Mouse (Mus musculus) MEL (cell line): ENCODE data around the gene Reln. TPM values are rescaled to one million over a fixed set of nuclear protein-coding genes. Genes with fewer than 3 reads are reported as not detected.

Experiments used
- DNase-seq: peaks from one replicate; pipeline ENCODE4 v3.0.0; 2011; ENCODE audit warnings: low read depth, low spot score
- H3K27ac ChIP-seq: 2 replicates; pipeline ENCODE4 v1.5.1; 2012; ENCODE audit warnings: low read depth, mild to moderate bottlenecking, control low read depth, low read length, moderate library complexity; ENCODE audit not compliant: control insufficient read depth
- H3K27me3 ChIP-seq, 2 experiments: fragments of 150-350 bp in 1 of 2; sonication (generic) in 1 of 2; 2 replicates each; pipeline ENCODE4 v1.6.1; 2012; ENCODE audit warnings: low read length in 2 of 2, mild to moderate bottlenecking in 2 of 2, improper control_type of control experiment in 1 of 2, moderate library complexity in 1 of 2; ENCODE audit not compliant: insufficient read depth in 2 of 2, control insufficient read depth in 1 of 2
- H3K36me3 ChIP-seq, 2 experiments: 2 replicates each; pipeline ENCODE4 v1.6.1; 2012 to 2014; ENCODE audit warnings: low read length in 2 of 2, improper control_type of control experiment in 1 of 2, inconsistent platforms in 1 of 2, mild to moderate bottlenecking in 1 of 2; ENCODE audit not compliant: insufficient read depth in 2 of 2, control insufficient read depth in 1 of 2
- H3K4me1 ChIP-seq, 2 experiments: fragments of 150-350 bp in 1 of 2; sonication (generic) in 1 of 2; 2 replicates each; pipeline ENCODE4 v1.6.1; 2012; ENCODE audit warnings: low read length in 2 of 2, improper control_type of control experiment in 1 of 2, mild to moderate bottlenecking in 1 of 2; ENCODE audit not compliant: insufficient read depth in 2 of 2, control insufficient read depth in 1 of 2
- H3K4me3 ChIP-seq, 2 experiments: fragments of 150-350 bp in 1 of 2; sonication (generic) in 1 of 2; 2 replicates each; pipeline ENCODE4 v1.5.1; 2012; ENCODE audit warnings: low read depth in 2 of 2, low read length in 2 of 2, mild to moderate bottlenecking in 2 of 2, moderate library complexity in 2 of 2, control low read depth in 1 of 2, improper control_type of control experiment in 1 of 2; ENCODE audit not compliant: control insufficient read depth in 1 of 2, insufficient read depth in 1 of 2
- H3K79me2 ChIP-seq: 2 replicates; pipeline ENCODE4 v1.6.1; 2012; ENCODE audit warnings: mild to moderate bottlenecking, low read length, moderate library complexity; ENCODE audit not compliant: control insufficient read depth, poor library complexity, insufficient read depth
- H3K9ac ChIP-seq: 2 replicates; pipeline ENCODE4 v1.6.1; 2012; ENCODE audit warnings: low read depth, mild to moderate bottlenecking, control low read depth, low read length, moderate library complexity; ENCODE audit not compliant: control insufficient read depth, poor library complexity, severe bottlenecking
- H3K9me3 ChIP-seq: fragments of 150-350 bp; sonication (generic); replicated peaks from 2 replicates; pipeline ENCODE4 v1.6.1; 2012; ENCODE audit warnings: mild to moderate bottlenecking, low read length, improper control_type of control experiment, moderate library complexity; ENCODE audit not compliant: insufficient read depth
- BHLHE40 ChIP-seq: IDR thresholded peaks from 2 replicates; pipeline ENCODE4 v1.6.1; 2012; ENCODE audit warnings: low read depth, mild to moderate bottlenecking, inconsistent platforms, low read length, improper control_type of control experiment, borderline replicate concordance
- CHD1 ChIP-seq: IDR thresholded peaks from 2 replicates; pipeline ENCODE4 v1.6.1; 2012; ENCODE audit warnings: low read depth, mild to moderate bottlenecking, inconsistent platforms, low read length, improper control_type of control experiment
- CHD2 ChIP-seq: IDR thresholded peaks from 2 replicates; pipeline ENCODE4 v1.6.1; 2011; ENCODE audit warnings: low read length, improper control_type of control experiment
- CTCF ChIP-seq, 3 experiments: IDR thresholded peaks in 2 of 3; conservative IDR thresholded peaks in 1 of 3; 2 replicates each; pipeline ENCODE4 v1.5.1; 2011 to 2012; ENCODE audit warnings: low read length in 3 of 3, low read depth in 2 of 3, mild to moderate bottlenecking in 2 of 3, improper control_type of control experiment in 1 of 3, inconsistent platforms in 1 of 3, mixed read lengths in 1 of 3, moderate library complexity in 1 of 3; ENCODE audit not compliant: control insufficient read depth in 1 of 3, insufficient read depth in 1 of 3, poor library complexity in 1 of 3, severe bottlenecking in 1 of 3
- E2F4 ChIP-seq: IDR thresholded peaks from 2 replicates; pipeline ENCODE4 v1.6.1; 2011; ENCODE audit warnings: low read depth, low read length, improper control_type of control experiment, borderline replicate concordance
- EP300 ChIP-seq, 2 experiments: IDR thresholded peaks; 2 replicates each; pipeline ENCODE4 v1.6.1; 2011; ENCODE audit warnings: improper control_type of control experiment in 2 of 2, low read length in 2 of 2, low read depth in 1 of 2, mild to moderate bottlenecking in 1 of 2
- GATA1 ChIP-seq: IDR thresholded peaks from 2 replicates; pipeline ENCODE4 v1.6.1; 2011; ENCODE audit warnings: low read depth, low read length, improper control_type of control experiment
- HCFC1 ChIP-seq: IDR thresholded peaks from 2 replicates; pipeline ENCODE4 v1.6.1; 2012; ENCODE audit warnings: low read depth, mild to moderate bottlenecking, inconsistent platforms, low read length, improper control_type of control experiment, moderate library complexity
- JUND ChIP-seq: IDR thresholded peaks from 2 replicates; pipeline ENCODE4 v1.6.1; 2011; ENCODE audit warnings: low read depth, mild to moderate bottlenecking, improper control_type of control experiment, low read length
- KAT2A ChIP-seq: conservative IDR thresholded peaks from 2 replicates; pipeline ENCODE4 v1.6.1; 2012; ENCODE audit warnings: low read depth, low read length, improper control_type of control experiment, inconsistent platforms
- MAZ ChIP-seq: IDR thresholded peaks from 2 replicates; pipeline ENCODE4 v1.6.1; 2012; ENCODE audit warnings: low read depth, mild to moderate bottlenecking, inconsistent platforms, low read length, improper control_type of control experiment
- MEF2A ChIP-seq: IDR thresholded peaks from 2 replicates; pipeline ENCODE4 v1.6.1; 2014; ENCODE audit warnings: low read depth, mild to moderate bottlenecking, inconsistent platforms, low read length, improper control_type of control experiment; ENCODE audit not compliant: poor library complexity, insufficient replicate concordance, severe bottlenecking; ENCODE audit errors: extremely low read depth
- MYC ChIP-seq: IDR thresholded peaks from 2 replicates; pipeline ENCODE4 v1.6.1; 2011; ENCODE audit warnings: low read depth, mild to moderate bottlenecking, low read length, improper control_type of control experiment, moderate library complexity
- POLR2AphosphoS5 ChIP-seq: IDR thresholded peaks from 2 replicates; pipeline ENCODE4 v1.6.1; 2012; ENCODE audit warnings: low read depth, borderline replicate concordance, mild to moderate bottlenecking, inconsistent platforms, low read length, moderate library complexity, mixed read lengths
- RCOR1 ChIP-seq: IDR thresholded peaks from 2 replicates; pipeline ENCODE4 v1.6.1; 2012; ENCODE audit warnings: low read depth, mild to moderate bottlenecking, inconsistent platforms, low read length, improper control_type of control experiment
- SMC3 ChIP-seq: IDR thresholded peaks from 2 replicates; pipeline ENCODE4 v1.6.1; 2011; ENCODE audit warnings: low read depth, low read length, improper control_type of control experiment
- TAL1 ChIP-seq: IDR thresholded peaks from 2 replicates; pipeline ENCODE4 v1.6.1; 2012; ENCODE audit warnings: mild to moderate bottlenecking, inconsistent platforms, low read length, moderate library complexity, mixed read lengths
- TBP ChIP-seq: IDR thresholded peaks from 2 replicates; pipeline ENCODE4 v1.8.0; 2011; ENCODE audit warnings: low read depth, low read length, improper control_type of control experiment
- UBTF ChIP-seq: IDR thresholded peaks from 2 replicates; pipeline ENCODE4 v1.6.1; 2012; ENCODE audit warnings: low read depth, mild to moderate bottlenecking, inconsistent platforms, low read length, improper control_type of control experiment, moderate library complexity, borderline replicate concordance; ENCODE audit not compliant: insufficient read depth
- ZMIZ1 ChIP-seq: IDR thresholded peaks from 2 replicates; pipeline ENCODE4 v1.6.1; 2012; ENCODE audit warnings: low read depth, mild to moderate bottlenecking, inconsistent platforms, low read length, improper control_type of control experiment, moderate library complexity
- ZNF384 ChIP-seq: IDR thresholded peaks from 2 replicates; pipeline ENCODE4 v1.6.1; 2012; ENCODE audit warnings: low read depth, mild to moderate bottlenecking, inconsistent platforms, low read length, improper control_type of control experiment
- polyA plus RNA-seq, 2 experiments: library from polyadenylated mRNA; stranded (reverse) in 1 of 2; unstranded in 1 of 2; fragments of >175 nt in 1 of 2; fragments of >200 nt in 1 of 2; gene quantifications; 2 replicates each; pipeline versions ENCODE4 v1.2.1 to v1.2.4; 2012; ENCODE audit warnings: low replicate concordance in 2 of 2, low read depth in 1 of 2; ENCODE audit not compliant: insufficient read length in 2 of 2, insufficient read depth in 1 of 2, missing spikeins in 1 of 2
- total RNA-seq: library from RNA; depleted of rRNA; stranded (reverse); fragments of 300-350 nt; gene quantifications from 2 replicates; pipeline ENCODE4 v1.2.3, GENCODE M21; 2012

Reln gene
- total and polyA plus RNA-seq, 3 experiments, result not detected

GRCm38 (mm10) chr5:22307072-22307471, 37.4 kb downstream of the Reln start:
- H3K9ac ChIP-seq, result no peak overlapping the region
- TF ChIP-seq MYC (no peak), CHD1 (no peak), SMC3 (no peak), JUND (no peak), CHD2 (no peak), KAT2A (no peak), HCFC1 (no peak), CTCF (IDR thresholded peaks at IDR 0.05 in 2 of 3, conservative IDR thresholded peaks at IDR 0.05 in 1 of 3; ENCODE audit: control insufficient read depth in 1 of 3, insufficient read depth in 1 of 3, low read depth in 2 of 3, low read length in 3 of 3, poor library complexity in 1 of 3, severe bottlenecking in 1 of 3) (no peak), TBP (no peak), POLR2AphosphoS5 (no peak), E2F4 (no peak), MAZ (no peak), ZNF384 (no peak), TAL1 (no peak), MEF2A (no peak), BHLHE40 (no peak), UBTF (no peak), ZMIZ1 (no peak), GATA1 (no peak), EP300 (IDR thresholded peaks at IDR 0.05; ENCODE audit: low read depth in 1 of 2, low read length in 2 of 2) (no peak)
- DNase-seq, result no peak

GRCm38 (mm10) chr5:22303709-22304108, 40.8 kb downstream of the Reln start:
- Histone ChIP-seq H3K9ac (no peak overlapping the region), H3K27me3 (no peaks in the 10 kb centered on the region), H3K27ac (no peak overlapping the region), H3K4me1 (no peaks in the 10 kb centered on the region), H3K79me2 (no peaks in the 10 kb centered on the region), H3K4me3 (no peak overlapping the region), H3K9me3 (no peaks in the 10 kb centered on the region), H3K36me3 (no peaks in the 10 kb centered on the region)
- no peak for DNase-seq
- no peak for TF ChIP-seq EP300 (IDR thresholded peaks at IDR 0.05; ENCODE audit: low read depth in 1 of 2, low read length in 2 of 2)
- no peak for TF ChIP-seq RCOR1

More at GRCm38 (mm10) chr5:22307072-22307471, 37.4 kb downstream of the Reln start:
- H3K36me3 ChIP-seq, result no peaks in the 10 kb centered on the region
- no peaks in the 10 kb centered on the region for H3K79me2 ChIP-seq
- H3K4me3 ChIP-seq, result no peak overlapping the region
- H3K4me1 ChIP-seq, result no peaks in the 10 kb centered on the region
- H3K9me3 ChIP-seq, result no peaks in the 10 kb centered on the region
- no peak overlapping the region for H3K27ac ChIP-seq
- no peaks in the 10 kb centered on the region for H3K27me3 ChIP-seq
